Mouse (Mus musculus): ENCODE data around the gene Gm49027. TPM values are rescaled to one million over a fixed set of nuclear protein-coding genes. Genes with fewer than 3 reads are reported as not detected.

The Gm49027 gene
- polyA plus RNA-seq, 1 experiment, result not detected

DNA sequence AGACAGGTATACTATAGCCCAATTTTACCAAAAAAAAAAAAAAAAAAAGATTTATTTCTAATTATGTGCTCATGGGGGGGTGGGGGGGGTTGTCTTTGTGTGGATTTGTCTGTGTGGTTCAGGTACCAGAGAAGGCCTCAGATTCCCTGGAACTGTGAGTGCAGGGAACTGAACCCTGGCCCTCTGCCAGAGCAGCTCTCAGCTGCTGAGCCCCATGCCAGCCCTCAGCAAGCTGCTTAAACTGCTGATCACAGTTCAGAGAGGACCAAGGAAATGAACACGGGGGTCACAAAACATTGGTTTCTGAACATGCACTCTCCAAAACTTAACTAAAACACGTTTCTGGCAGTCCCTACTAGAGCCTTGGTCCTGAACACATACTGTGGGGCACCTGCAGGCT, 31.2 kb upstream of the Gm49027 start:
- Histone ChIP-seq H3K4me3 (ENCODE audit: insufficient read depth, poor library complexity, severe bottlenecking) (no peak overlapping the region), H3K27me3 (ENCODE audit: control insufficient read depth, insufficient read depth, insufficient read length) (no peaks in the 10 kb centered on the region), H3K36me3 (ENCODE audit: control insufficient read depth, insufficient read depth) (peaks cover 31% of the 10 kb centered on the region), H3K79me3 (ENCODE audit: low read depth) (no peaks in the 10 kb centered on the region), H3K79me2 (ENCODE audit: control insufficient read depth, insufficient read depth) (no peaks in the 10 kb centered on the region), H3ac (ENCODE audit: control insufficient read depth, insufficient read length, low read depth) (no peak overlapping the region)
- TF ChIP-seq USF1 (IDR thresholded peaks at IDR 0.05; ENCODE audit: low read depth) (no peak), MAX (IDR thresholded peaks at IDR 0.05) (no peak), MYOG (IDR thresholded peaks at IDR 0.05; ENCODE audit: control insufficient read depth, extremely low read depth, insufficient read length) (no peak), FOSL1 (IDR thresholded peaks at IDR 0.05; ENCODE audit: insufficient read depth, low read length, poor library complexity, severe bottlenecking) (no peak), CTCF (IDR thresholded peaks at IDR 0.05; ENCODE audit: control insufficient read depth, insufficient read depth, insufficient read length) (no peak), CEBPB (IDR thresholded peaks at IDR 0.05; ENCODE audit: low read depth) (no peak), MYOD1 (IDR thresholded peaks at IDR 0.05; ENCODE audit: control insufficient read depth, insufficient read length, low read depth) (no peak)

DNA sequence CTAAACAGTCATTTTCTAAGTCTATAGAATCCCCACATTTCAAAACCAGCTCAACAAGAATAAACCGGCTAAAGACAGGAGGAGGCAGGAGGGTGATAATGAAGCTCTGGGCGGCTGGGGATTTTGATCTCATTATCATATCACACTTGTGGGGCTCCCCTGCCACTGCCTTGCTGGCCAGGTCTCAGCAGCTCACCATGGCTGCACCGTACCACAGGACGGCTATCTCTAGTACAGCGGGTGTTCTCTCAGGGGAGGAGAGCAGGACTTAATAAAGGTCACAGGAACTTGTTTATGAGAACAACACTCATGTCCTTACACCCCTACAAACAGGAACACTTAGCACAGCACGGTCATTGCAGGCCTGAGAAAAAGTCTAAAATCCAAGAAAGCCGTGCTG, 30.4 kb upstream of the Gm49027 start:
- Histone ChIP-seq H3K27me3 (ENCODE audit: control insufficient read depth, insufficient read depth, insufficient read length) (no peaks in the 10 kb centered on the region), H3K79me2 (ENCODE audit: control insufficient read depth, insufficient read depth) (no peaks in the 10 kb centered on the region), H3K79me3 (ENCODE audit: low read depth) (no peaks in the 10 kb centered on the region), H3ac (ENCODE audit: control insufficient read depth, insufficient read length, low read depth) (no peak overlapping the region), H3K4me3 (ENCODE audit: insufficient read depth, poor library complexity, severe bottlenecking) (no peak overlapping the region), H3K36me3 (ENCODE audit: control insufficient read depth, insufficient read depth) (peaks cover 24% of the 10 kb centered on the region)
- TF ChIP-seq CEBPB (IDR thresholded peaks at IDR 0.05; ENCODE audit: low read depth), result no peak
- TF ChIP-seq MAX (IDR thresholded peaks at IDR 0.05), result no peak
- TF ChIP-seq MYOG (IDR thresholded peaks at IDR 0.05; ENCODE audit: control insufficient read depth, extremely low read depth, insufficient read length), result no peak
- no peak for TF ChIP-seq CTCF (IDR thresholded peaks at IDR 0.05; ENCODE audit: control insufficient read depth, insufficient read depth, insufficient read length)
- TF ChIP-seq MYOD1 (IDR thresholded peaks at IDR 0.05; ENCODE audit: control insufficient read depth, insufficient read length, low read depth), result no peak
- no peak for TF ChIP-seq USF1 (IDR thresholded peaks at IDR 0.05; ENCODE audit: low read depth)
- TF ChIP-seq FOSL1 (IDR thresholded peaks at IDR 0.05; ENCODE audit: insufficient read depth, low read length, poor library complexity, severe bottlenecking), result no peak

DNA sequence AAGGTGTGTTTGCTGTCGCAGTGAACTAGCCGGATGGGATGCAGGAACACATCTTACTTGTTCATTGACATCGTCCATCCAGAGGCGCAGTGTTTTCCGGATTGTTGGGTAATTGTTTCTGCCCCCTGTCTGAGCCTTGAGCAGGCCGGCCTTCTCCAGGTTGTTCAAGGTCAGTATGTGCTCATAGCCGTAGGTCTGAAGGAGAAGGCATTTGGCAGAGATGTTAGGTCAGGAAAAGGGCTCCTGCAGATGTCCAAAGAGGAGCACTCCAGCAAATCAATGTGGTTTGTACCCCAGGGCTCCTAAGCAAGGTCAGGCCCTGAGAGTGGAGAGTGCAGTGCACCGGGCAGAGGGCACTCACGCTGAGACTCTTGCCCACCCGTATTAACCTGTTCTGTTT, 8.5 kb upstream of the Gm49027 start:
- H3K4me3 ChIP-seq (ENCODE audit: insufficient read depth, poor library complexity, severe bottlenecking), result no peak overlapping the region
- TF ChIP-seq MYOD1 (IDR thresholded peaks at IDR 0.05; ENCODE audit: control insufficient read depth, insufficient read length, low read depth) (no peak), CEBPB (IDR thresholded peaks at IDR 0.05; ENCODE audit: low read depth) (no peak), USF1 (IDR thresholded peaks at IDR 0.05; ENCODE audit: low read depth) (no peak), CTCF (IDR thresholded peaks at IDR 0.05; ENCODE audit: control insufficient read depth, insufficient read depth, insufficient read length) (no peak), MAX (IDR thresholded peaks at IDR 0.05) (no peak), FOSL1 (IDR thresholded peaks at IDR 0.05; ENCODE audit: insufficient read depth, low read length, poor library complexity, severe bottlenecking) (no peak), MYOG (IDR thresholded peaks at IDR 0.05; ENCODE audit: control insufficient read depth, extremely low read depth, insufficient read length) (no peak)
- no peaks in the 10 kb centered on the region for H3K79me2 ChIP-seq (ENCODE audit: control insufficient read depth, insufficient read depth)
- H3ac ChIP-seq (ENCODE audit: control insufficient read depth, insufficient read length, low read depth), result no peak overlapping the region
- H3K79me3 ChIP-seq (ENCODE audit: low read depth), result no peaks in the 10 kb centered on the region
- H3K27me3 ChIP-seq (ENCODE audit: control insufficient read depth, insufficient read depth, insufficient read length), result no peaks in the 10 kb centered on the region
- peaks cover 72% of the 10 kb centered on the region for H3K36me3 ChIP-seq (ENCODE audit: control insufficient read depth, insufficient read depth)

DNA sequence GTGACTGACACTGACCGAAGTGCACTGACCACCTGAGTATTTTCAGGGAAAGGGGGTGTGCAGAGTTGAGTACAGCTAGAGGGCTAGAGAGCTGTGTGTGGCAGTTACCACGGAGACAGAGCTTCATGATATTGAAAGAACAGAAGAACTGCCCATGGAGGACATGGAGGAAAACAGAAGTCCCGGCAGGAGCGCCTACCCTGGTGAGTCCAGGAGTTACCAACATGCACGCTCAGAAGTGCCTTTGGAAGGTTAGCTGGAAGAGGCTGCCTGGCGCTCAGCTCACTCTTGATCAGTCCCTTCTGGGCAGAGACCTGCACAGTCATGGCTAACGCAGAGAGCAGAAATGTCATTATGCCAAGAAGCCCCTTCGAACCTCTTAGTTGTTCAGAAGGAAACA, 4.8 kb upstream of the Gm49027 start:
- H3K79me2 ChIP-seq (ENCODE audit: control insufficient read depth, insufficient read depth), result no peaks in the 10 kb centered on the region
- no peaks in the 10 kb centered on the region for H3K79me3 ChIP-seq (ENCODE audit: low read depth)
- no peaks in the 10 kb centered on the region for H3K27me3 ChIP-seq (ENCODE audit: control insufficient read depth, insufficient read depth, insufficient read length)
- TF ChIP-seq FOSL1 (IDR thresholded peaks at IDR 0.05; ENCODE audit: insufficient read depth, low read length, poor library complexity, severe bottlenecking) (no peak), CTCF (IDR thresholded peaks at IDR 0.05; ENCODE audit: control insufficient read depth, insufficient read depth, insufficient read length) (no peak), MYOG (IDR thresholded peaks at IDR 0.05; ENCODE audit: control insufficient read depth, extremely low read depth, insufficient read length) (no peak), MYOD1 (IDR thresholded peaks at IDR 0.05; ENCODE audit: control insufficient read depth, insufficient read length, low read depth) (no peak), USF1 (IDR thresholded peaks at IDR 0.05; ENCODE audit: low read depth) (no peak), MAX (IDR thresholded peaks at IDR 0.05) (no peak), CEBPB (IDR thresholded peaks at IDR 0.05; ENCODE audit: low read depth) (no peak)
- H3ac ChIP-seq (ENCODE audit: control insufficient read depth, insufficient read length, low read depth), result no peak overlapping the region
- H3K4me3 ChIP-seq (ENCODE audit: insufficient read depth, poor library complexity, severe bottlenecking), result no peak overlapping the region
- H3K36me3 ChIP-seq (ENCODE audit: control insufficient read depth, insufficient read depth), result peaks cover 47% of the 10 kb centered on the region

DNA sequence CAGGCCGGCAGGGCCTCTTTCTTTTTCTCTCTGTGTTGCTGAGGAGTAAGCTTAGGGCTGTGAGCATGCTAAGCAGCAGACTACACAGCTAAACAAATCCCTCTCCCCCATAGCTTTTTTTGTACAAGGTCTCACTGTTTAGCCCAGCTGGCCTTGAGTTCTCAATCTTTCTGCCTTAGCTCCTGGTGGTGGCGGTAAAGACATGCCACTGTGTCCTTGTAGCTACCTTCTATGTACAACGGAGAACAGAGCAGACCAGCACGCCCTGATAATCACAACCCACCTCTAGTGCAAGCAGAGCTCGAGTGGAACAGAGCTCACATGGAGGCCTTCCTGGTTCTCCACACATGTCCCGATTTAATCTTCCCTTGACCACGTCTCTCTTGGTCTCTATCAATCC, 3.4 kb upstream of the Gm49027 start:
- TF ChIP-seq CEBPB (IDR thresholded peaks at IDR 0.05; ENCODE audit: low read depth) (no peak), MYOG (IDR thresholded peaks at IDR 0.05; ENCODE audit: control insufficient read depth, extremely low read depth, insufficient read length) (no peak), FOSL1 (IDR thresholded peaks at IDR 0.05; ENCODE audit: insufficient read depth, low read length, poor library complexity, severe bottlenecking) (no peak), USF1 (IDR thresholded peaks at IDR 0.05; ENCODE audit: low read depth) (no peak), CTCF (IDR thresholded peaks at IDR 0.05; ENCODE audit: control insufficient read depth, insufficient read depth, insufficient read length) (no peak), MYOD1 (IDR thresholded peaks at IDR 0.05; ENCODE audit: control insufficient read depth, insufficient read length, low read depth) (no peak), MAX (IDR thresholded peaks at IDR 0.05) (no peak)
- Histone ChIP-seq H3K79me3 (ENCODE audit: low read depth) (no peaks in the 10 kb centered on the region), H3K36me3 (ENCODE audit: control insufficient read depth, insufficient read depth) (peaks cover 34% of the 10 kb centered on the region), H3K79me2 (ENCODE audit: control insufficient read depth, insufficient read depth) (peaks cover under 1% of the 10 kb centered on the region), H3K4me3 (ENCODE audit: insufficient read depth, poor library complexity, severe bottlenecking) (no peak overlapping the region), H3ac (ENCODE audit: control insufficient read depth, insufficient read length, low read depth) (no peak overlapping the region), H3K27me3 (ENCODE audit: control insufficient read depth, insufficient read depth, insufficient read length) (no peaks in the 10 kb centered on the region)

Measured in C2C12 (cell line).